Mouse (Mus musculus): ENCODE data around the gene Mars.

DNA sequence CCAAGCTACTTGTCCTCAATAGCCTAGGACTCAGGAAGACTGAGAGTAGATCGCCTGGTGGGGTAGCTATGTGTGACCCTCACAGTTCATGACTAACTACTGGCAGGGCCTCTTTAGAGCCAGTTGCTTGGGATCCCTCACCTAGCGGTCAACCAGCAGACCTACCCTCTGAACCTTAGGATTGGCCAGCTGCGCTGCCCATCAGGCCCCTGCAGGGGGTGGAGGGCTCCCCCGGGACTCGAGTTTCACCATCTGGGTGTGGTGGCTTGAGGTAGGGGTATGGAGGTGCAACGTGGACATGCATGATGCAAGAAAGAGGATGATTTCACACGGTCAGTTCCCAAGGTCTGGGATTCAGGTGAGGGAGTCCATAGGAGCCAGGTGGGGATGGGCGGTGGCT, 40.1 kb upstream of the Mars start:
- TF ChIP-seq CTCF (IDR thresholded peaks at IDR 0.05; ENCODE audit: low read depth, low read length) (no peak), POLR2AphosphoS5 (IDR thresholded peaks at IDR 0.05; ENCODE audit: insufficient replicate concordance, low read depth, low read length) (no peak), GATA1 (IDR thresholded peaks at IDR 0.05; ENCODE audit: borderline replicate concordance, low read length) (no peak), GATA2 (IDR thresholded peaks at IDR 0.05; ENCODE audit: borderline replicate concordance, low read depth, low read length) (no peak)

Measured in G1E (cell line).